Mouse (Mus musculus): Measurements from ENCODE around the gene Hoxd8. TPM values are rescaled to one million over a fixed set of nuclear protein-coding genes. Genes with fewer than 3 reads are reported as not detected.

Gene Hoxd8
- total RNA-seq, 2 experiments from 2014 or later: not detected

DNA sequence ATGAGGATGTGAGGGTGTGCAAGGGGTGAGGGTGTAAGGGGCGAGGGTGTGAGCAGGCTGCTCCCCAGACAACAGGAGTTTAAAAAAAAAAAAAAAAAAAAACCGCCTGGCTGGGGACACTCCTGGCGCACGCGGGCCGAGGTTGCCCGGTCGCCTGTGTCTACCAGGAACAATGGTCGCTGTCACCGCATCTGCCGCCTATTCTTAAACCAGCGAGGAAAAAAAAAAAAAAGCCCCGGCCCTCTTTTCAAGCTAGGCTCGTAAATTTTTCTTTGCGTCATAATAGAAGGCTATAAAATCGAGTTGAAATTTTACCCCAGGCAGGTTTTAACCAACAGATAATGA, 28.9 kb downstream of the Hoxd8 start:
- no peak for DNase-seq (ENCODE audit: low spot score in 2 of 2)

DNA sequence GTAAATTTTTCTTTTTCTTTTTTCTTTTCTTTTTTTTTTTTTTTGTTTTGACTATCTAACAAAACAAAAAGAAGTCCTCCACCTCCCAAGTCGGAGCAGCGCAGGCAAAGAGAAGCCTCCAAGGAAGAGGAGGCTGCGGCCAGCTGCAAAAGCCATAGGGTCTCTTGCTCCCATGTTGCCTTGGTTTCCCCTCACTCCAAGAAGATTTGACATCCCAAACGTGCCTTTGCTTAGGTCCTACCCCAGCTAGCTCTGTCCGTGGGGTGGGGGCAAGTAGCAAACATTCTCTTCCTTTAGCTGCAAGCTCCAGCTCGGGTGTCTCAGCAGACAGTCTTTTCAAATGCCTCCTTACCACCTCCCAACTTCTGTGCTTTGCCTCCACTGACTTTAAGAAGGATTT, 29.4 kb downstream of the Hoxd8 start:
- DNase-seq (ENCODE audit: low spot score in 2 of 2): no peak

DNA sequence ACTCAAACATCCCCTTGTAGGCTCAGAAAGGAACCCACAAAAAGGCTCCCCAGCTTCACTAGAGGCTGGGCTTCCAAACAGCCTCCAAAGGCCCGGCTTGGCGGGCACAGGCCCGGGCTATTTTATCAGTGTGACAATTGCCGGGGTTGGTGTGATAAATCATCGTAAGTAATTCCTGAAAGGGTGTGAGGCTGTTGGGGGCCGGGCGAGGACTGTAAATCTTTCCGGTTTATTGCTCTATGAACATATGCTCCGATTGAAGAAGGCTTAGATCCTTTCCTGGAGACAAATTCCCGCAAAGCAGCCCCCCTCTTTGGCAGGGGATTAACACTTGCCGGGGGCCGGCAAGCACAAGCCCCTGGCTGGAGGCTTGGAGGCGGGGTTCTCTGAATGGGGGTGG, 30.0 kb downstream of the Hoxd8 start:
- no peak for DNase-seq (ENCODE audit: low spot score in 2 of 2)

DNA sequence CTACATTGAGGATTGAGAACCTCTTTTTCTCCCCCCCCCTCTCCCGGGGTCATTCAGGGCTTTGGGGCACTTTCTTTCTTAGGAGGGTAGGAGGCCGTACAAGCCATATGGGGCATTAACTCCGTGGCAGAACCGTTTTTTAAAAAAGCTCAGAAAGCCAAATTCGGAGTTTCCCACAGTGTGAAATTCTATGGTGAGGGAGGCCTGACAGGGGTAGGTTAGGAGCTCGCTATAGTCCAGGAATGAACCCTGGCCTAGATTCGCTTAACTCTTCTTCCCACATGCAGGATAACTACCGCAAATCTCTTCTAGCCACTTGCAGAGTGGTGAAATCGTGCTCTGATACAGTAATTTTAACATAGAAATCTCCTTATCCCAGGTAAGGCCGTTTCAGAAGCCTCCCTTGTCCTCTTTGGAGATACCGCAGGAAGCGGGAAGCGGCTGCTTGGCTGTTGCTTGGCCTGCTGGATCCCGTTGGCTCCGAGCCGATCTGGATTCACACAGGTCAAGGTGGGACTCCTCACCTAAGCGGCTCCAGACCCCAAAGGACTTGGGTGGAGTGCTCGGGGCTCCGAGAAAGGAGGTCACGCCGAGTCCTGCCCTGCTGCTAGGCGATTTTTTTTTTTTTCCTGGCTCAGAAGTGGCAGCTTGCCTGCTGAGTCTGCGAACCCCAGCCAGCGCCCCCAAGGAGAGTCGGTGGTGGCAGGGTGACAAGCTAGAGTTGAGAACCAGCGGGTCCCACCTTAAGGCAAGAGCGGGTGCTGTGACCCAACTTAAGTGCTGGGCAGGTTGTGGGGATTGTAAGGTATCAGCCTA, 30.8 kb downstream of the Hoxd8 start:
- DNase-seq (ENCODE audit: low spot score in 2 of 2): no peak

DNA sequence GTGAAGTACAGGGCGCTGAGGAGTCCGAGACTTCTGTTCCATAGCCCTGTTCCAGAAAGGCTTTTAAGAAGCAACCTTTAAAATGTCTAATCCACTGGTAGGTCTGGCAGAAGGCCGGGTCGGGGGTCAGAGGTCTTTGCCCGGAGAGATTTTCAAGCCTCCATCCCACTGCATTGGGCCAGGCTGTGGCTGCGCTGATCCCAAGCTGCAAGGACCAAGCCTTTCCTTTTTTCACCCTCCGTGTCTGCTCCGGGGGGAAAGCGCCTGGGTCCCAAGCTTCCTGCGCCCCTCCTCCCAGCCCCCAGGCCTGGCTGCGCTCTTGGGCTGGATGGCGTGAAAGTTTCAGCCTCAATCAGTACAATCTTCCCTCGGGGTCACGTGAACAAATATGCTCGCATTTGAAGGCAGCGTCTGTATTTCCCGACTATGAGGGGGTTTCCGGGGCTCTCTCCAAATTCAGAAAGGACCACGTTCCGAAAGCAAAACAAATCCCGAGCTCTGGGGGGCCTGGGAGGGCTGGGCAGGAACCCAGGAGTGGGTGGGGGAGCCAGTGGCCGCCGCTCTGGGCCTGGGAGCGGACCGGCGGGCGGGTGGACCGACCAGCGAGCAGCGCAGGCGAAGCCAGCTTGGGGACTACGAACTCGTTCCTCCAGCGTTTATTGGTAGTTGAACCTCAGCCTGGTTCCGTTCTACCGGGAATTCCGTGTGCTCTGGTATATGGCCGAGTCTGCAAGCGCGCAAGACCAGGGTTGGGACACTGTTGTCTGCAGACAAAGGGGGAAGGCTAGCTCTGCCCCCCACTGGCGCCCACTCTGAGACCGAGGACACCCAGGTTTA, 31.7 kb downstream of the Hoxd8 start:
- DNase-seq (ENCODE audit: low spot score in 2 of 2): no peak

DNA sequence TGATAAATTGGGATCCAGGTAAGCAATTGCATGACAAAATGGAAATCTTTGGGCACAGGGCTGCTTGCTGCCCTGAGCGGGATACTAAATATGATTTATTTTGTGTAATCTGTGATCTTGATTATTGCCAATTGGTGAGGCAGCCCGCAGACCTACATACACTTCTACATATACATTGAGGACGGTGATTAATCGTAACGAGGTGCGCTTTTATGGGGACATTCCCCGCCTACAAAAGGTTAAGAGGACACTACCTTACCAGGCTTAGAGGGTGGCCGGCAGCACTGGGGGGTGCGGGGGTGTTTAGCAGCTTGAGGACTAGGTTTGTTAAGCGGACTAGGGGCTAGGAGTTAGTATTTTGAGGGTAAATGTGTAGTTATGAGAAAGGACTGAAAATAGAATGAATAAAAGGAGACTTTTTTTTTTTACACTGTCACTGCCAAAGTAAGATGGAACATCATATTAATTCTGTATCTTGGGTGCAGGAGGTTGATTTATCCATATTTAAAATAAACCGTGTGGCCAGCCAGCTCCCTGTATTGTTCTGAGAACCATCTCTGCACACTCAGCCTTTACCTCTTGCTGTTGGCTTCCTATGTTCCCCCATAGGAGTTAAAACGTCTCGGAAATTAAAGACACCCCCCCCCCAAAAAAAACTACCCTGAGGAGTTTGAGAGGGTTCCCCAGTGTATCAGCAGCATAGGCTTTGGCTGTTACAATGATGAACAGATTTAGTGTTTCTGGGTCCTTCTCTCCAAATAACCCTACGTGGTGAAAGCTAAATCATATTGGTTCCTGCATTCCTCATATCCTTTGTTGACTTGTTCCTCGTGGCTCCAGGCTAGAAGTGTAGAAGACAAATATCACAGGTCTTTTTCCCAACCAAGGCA, 32.5 kb downstream of the Hoxd8 start:
- no peak for DNase-seq (ENCODE audit: low spot score in 2 of 2)

DNA sequence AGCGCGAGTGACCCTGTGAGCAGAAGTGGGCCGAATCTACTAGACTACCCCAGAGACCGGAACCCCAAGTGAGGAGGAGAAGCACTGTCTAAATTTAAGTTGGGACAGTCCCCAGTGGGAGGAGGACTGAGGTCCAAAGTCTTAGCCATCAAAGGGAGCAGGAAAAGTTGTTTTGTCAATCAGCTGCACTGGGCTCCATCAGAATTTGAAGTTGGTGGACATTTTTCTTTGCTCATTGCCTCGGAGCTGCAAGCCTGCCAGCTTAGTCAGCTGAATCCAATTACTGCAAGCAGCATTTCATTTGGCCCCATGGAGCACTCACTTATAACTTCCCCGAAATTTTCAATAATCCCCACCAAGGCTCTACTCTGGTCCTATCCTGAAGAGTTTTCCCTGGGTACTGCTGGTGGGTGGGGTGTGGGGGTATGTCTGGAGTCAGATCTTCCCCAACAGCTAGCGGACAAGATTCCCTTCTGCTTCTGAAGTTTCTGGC, 33.2 kb downstream of the Hoxd8 start:
- no peak for DNase-seq (ENCODE audit: low spot score in 2 of 2)

DNA sequence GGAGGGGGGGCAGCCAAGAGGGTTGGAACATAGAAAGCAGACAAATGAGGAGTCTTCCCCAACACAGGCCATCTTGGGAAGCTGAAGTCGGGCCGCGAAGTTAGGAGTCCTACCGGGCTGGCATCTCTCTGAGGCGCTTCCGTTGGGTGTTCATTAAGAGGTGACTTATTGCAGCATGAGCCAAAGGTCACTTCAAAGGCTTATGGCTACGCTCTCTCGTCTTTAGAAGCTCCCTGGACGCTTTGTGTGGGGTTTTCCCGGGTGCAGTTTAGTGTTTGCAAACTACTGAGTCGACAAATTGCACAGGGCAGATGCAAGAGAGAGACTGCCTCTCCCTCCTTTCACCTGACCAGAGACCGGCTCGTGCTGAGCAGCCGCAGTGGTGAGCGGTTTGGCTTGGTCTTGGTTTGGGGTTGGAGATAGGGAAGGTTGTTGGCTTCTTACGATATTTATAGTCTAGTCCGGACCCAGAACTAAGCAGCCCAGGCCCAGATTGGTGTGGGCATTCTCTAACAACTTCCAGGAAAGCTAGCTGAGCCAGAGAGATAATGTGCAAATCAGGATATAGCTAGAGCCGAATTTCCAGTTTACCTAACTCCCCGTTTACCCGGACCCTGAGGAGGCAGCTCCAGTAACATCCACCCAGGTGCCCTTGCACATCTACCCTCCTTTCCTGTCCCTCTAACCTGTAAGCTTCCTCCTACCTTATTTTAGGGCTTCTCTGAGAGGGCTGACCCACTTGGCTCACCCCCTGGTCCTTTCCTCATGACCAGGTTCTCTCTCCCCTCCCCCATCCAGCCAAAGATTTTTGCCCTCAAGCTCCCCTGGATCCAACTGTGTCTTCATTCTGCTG, 34.4 kb downstream of the Hoxd8 start:
- no peak for DNase-seq (ENCODE audit: low spot score in 2 of 2)

DNA sequence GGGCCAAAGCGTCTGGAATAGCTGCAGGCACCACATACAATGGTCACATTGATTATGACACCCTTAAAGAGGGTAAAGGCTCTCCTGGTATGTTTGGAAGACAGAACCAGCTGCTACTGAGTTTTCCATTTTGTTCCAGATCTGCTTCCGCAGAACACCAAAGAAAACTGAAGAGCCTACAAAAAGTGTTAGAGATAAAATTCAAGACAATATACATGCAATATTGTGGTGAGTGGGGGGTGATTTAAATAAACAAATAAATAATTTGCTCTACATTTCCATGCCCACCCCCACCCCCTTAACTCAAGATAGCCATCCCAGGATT, 35.0 kb downstream of the Hoxd8 start:
- DNase-seq (ENCODE audit: low spot score in 2 of 2): no peak

DNA sequence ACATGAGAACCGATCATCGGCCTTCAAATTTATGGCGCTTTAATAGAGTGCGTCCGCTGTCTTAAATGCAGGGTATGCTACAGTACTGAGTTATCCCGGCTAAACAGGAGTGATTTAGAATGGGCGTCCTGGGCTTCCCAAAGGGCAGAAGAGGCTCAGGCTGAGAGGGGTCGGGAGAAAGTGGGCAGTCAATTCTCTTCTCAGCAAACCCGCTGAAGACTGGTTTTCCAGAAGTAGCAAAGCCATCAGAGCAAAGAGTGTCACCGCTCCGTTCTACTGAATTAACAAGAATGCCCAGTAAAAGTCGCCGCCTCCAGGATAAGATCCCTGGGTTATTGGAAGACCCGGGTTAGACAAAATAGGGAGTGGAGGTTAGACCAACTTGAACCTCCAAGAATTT, 35.5 kb downstream of the Hoxd8 start:
- DNase-seq (ENCODE audit: low spot score in 2 of 2): no peak

DNA sequence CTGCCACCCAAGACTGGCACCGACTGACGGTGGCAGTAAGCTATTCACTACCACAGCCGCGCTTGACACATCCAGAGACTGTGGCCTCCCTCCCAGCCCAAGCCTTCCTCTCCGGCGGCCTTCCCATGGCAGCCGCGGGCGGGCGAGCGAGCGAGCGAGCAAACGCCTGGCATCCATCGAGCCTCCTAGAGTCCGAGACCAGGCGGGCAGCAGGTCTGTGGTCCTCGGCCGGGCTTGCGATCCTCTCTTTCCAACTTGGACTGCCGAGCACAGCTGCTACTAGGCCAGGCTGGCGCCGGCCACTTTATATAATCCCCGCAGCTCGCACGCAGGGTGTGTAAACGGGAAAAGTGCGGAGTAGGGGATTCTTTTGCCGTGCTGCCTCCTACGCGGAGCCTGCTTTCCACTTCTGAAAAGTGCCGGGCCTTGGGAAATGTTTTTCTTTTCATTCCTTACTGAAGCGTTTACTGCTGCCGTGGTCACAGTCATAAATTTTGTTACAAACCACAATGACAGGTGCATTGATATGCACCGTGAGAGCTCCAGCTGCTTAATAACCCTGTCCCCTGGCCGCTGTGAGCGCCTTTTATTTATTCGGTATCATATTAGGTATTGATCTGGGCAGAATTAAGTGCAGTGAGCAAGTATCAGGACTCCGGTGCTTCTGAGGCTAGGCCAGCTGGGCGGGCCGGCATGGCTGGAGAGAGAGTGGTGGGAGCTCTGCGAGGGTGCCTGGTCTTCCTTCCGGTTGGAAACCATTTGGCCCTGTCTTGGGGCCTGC, 36.1 kb downstream of the Hoxd8 start:
- DNase-seq (ENCODE audit: low spot score in 2 of 2): no peak

DNA sequence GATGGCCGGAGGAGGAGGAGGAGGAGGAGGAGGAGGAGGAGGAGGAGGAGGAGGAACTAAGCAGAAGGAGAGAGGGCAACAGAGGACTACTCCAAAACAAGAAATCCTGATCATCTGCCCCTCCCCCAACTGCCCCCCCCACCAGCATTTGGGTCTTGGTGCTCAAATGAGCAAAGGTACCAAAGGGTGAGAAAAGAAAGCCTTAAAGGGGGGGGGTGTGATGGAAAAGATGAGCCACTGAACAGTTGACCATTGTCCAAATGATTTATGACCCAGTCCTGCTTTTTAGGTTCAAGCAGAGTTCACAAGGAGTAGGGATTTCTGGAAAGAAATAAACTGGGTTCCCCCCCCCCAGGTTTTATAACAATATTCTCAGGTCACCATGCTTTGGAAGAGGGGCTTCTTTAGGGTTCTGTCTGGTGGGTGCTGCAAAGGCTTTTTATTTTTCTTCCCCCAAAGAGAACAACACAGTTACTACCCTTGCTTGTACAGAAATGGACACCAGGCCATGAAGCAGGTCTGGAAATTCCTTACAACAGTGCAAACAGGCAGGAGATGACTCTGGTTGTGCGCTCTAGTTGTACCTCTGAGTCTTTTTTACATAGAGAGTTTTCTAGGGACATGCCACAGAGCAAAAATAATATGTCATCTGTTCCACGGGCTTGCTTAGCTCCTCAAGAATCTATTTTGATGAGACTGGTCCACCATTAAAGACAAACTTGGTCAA, 37.0 kb downstream of the Hoxd8 start:
- no peak for DNase-seq (ENCODE audit: low spot score in 2 of 2)

DNA sequence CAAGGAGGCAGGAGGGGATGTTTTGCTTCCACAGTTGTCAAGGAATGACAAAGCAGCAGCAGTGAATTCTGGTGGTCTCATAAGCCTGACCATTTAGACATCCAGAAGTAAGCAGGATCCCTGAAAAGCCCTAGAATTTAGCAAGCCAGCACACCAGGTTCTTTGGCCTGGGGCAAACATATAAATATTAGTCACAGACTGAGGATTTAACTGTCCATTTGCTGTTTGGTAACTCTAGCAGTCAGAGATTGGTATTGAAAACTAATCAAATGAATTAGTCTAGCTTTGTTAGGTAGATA, 37.5 kb downstream of the Hoxd8 start:
- no peak for DNase-seq (ENCODE audit: low spot score in 2 of 2)

DNA sequence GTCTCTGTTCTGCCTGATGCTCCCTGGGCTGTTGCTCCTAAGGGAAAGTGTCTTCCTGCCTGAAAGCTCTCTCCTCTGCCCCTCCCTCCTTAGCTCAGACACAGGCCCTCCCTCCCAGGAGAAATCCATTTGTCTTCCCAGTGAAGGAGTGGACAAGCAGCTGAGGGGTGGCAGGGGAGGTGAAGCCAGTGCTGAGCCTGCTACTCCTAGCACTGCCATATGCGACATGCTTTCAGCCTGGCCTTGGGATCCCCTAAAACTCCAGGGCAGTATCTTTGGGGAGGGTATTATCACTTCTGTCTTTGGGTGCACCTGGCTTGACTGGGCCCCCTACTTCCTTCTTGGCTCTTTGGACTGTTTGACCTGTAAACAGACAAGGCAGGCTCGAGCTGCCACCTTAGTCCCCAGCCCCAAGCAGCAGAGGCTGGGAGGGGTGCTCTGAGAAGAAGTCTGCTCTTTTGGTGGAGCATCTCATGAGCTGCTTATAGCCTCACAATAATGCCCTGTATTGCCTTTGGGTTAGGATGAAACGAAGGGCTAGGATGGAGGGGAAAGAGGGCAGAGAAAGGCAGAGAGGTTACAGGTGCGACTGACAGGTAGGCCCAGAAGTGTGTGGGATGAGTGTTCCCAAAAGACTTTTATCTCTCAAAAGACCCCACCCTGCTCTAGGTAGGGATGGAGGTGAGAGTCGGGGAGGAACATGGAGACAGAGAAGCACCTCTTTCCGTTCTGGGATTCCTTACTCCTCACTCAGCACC, 41.3 kb downstream of the Hoxd8 start:
- no peak for DNase-seq (ENCODE audit: low spot score in 2 of 2)

DNA sequence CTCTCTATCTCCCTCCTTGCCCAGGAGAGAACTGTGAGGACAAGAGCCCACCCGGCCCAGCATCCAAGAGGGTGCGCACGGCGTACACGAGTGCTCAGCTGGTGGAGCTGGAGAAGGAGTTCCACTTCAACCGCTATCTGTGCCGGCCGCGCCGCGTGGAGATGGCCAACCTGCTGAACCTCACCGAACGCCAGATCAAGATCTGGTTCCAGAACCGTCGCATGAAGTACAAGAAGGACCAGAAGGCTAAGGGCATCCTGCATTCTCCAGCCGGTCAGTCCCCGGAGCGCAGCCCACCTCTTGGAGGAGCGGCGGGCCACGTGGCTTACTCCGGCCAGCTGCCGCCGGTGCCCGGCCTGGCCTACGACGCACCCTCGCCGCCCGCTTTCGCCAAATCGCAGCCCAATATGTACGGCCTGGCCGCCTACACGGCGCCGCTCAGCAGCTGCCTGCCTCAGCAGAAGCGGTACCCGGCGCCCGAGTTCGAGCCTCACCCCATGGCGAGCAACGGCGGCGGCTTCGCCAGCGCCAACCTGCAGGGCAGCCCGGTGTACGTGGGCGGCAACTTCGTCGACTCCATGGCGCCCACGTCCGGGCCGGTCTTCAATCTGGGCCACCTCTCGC, 42.0 kb downstream of the Hoxd8 start:
- DNase-seq (ENCODE audit: low spot score in 2 of 2): no peak

DNA sequence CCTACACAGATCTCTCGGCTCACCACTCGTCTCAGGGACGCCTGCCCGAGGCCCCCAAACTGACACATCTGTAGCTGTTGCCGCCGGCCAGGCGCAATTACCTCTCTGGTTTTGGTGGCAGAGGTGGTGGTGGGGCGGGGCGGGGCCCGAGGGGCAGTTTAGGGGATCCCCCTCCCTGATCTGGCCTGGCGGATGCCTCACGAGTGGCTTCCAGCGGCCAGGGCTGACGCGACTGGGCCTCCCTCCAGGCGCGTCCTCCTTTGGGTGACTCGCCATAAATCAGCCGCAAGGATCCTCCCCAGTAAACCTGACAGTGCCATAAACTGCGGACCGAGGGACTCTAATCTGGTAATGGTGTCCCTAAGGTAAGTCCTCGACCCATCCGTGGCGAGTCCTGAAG, 42.6 kb downstream of the Hoxd8 start:
- DNase-seq (ENCODE audit: low spot score in 2 of 2): no peak

DNA sequence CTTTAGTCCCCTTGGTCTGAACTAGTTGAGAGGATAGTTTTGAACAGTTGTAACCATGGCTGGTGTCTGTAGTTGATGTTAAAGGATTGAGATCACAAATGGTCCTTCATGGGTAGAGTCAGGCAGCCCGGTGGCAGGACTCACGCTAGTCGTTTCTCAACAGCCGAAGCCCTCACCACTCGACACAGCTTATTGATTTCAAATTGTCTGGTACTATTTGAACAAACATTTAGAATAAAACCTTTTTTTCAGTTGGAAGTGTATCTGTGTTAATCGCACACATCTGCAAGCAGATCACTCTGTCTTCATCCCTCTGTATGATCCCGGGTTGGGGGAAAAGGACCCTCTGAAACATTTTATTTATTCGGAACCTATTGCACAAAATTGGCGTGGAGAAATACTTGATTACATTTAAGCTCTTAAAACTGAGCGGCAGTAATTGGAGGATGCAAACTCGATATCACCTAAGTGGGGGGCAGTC, 43.3 kb downstream of the Hoxd8 start:
- DNase-seq (ENCODE audit: low spot score in 2 of 2): no peak

DNA sequence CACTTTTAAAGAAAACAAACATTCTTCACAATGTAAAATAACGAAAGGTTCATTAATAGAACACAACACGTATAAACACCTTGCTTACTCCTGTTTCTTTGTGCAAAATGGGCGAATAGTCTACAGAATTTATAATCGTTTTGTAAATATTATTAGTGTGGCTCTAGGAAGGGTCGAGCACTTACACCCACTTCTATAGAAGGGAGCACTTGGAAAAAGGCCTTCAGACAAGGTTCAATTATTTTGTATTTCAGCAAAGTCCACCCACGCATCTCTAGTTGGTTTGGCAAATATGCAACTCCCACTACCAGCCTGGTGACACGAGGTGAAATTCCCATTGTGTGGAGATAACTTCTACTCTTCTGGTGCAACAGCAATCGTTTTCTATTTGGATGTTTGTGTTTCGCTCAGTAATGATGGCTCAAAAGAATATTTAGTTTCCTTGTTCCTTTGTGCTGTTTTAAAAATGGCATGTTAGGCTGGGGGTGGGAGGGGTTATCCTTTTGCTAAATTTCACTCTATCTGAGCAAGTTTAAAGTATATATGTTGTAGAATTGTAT, 44.1 kb downstream of the Hoxd8 start:
- DNase-seq (ENCODE audit: low spot score in 2 of 2): no peak
